Mouse (Mus musculus) liver, embryonic 16.5 days (tissue): ENCODE results near the gene Ccn2. TPM values are rescaled to one million over a fixed set of nuclear protein-coding genes. Genes with fewer than 3 reads are reported as not detected.

Source experiments
- ATAC-seq: fragments of 200-750 bp; cut with Nextera tagmentation; 2 replicates; pipeline ENCODE4 v1.8.0; 2017; ENCODE audit warnings: low read depth, mild to moderate bottlenecking, moderate number of reproducible peaks, moderate library complexity
- H3K27ac ChIP-seq: fragments of 300-500 bp; sonication (generic); 2 replicates; pipeline ENCODE4 v1.5.1; 2014; ENCODE audit warnings: mild to moderate bottlenecking, low read length
- H3K27me3 ChIP-seq: fragments of 300-500 bp; sonication (generic); 2 replicates; pipeline ENCODE4 v1.6.1; 2014; ENCODE audit warnings: low read depth, low read length, mixed read lengths; ENCODE audit not compliant: control insufficient read depth, insufficient read depth
- H3K36me3 ChIP-seq: fragments of 300-500 bp; sonication (generic); 2 replicates; pipeline ENCODE4 v1.6.1; 2014; ENCODE audit warnings: mild to moderate bottlenecking; ENCODE audit not compliant: control insufficient read depth, insufficient read depth
- H3K4me1 ChIP-seq: fragments of 300-500 bp; sonication (generic); 2 replicates; pipeline ENCODE4 v1.6.1; 2014; ENCODE audit warnings: low read depth, low read length, mixed read lengths; ENCODE audit not compliant: control insufficient read depth
- H3K4me2 ChIP-seq: fragments of 300-500 bp; sonication (generic); 2 replicates; pipeline ENCODE4 v1.6.1; 2014; ENCODE audit warnings: low read depth, low read length, mixed read lengths
- H3K4me3 ChIP-seq: fragments of 300-500 bp; sonication (generic); 2 replicates; pipeline ENCODE4 v1.5.1; 2014; ENCODE audit warnings: low read depth, mild to moderate bottlenecking, low read length
- H3K9ac ChIP-seq: fragments of 300-500 bp; sonication (generic); 2 replicates; pipeline ENCODE4 v1.6.1; 2014; ENCODE audit warnings: low read depth, low read length
- H3K9me3 ChIP-seq: fragments of 300-500 bp; sonication (generic); replicated peaks from 2 replicates; pipeline ENCODE4 v1.6.1; 2016; ENCODE audit warnings: low read length; ENCODE audit not compliant: control insufficient read depth
- WGBS: fragments of 180-500 bp; shearing (Covaris S2); extraction: QIAGEN DNeasy Blood & Tissue Kit; methylation state at CpG from one replicate; pipeline ENCODE4 v1.1.7; 2014; ENCODE audit not compliant: insufficient replicate concordance; 5-methylcytosine and 5-hydroxymethylcytosine counted together
- polyA plus RNA-seq: library from polyadenylated mRNA; unstranded; fragments of >200 nt; fragmentation: Nextera tagmentation; extraction: Ambion mirVana; gene quantifications from 2 replicates; pipeline ENCODE4 v1.2.1, GENCODE M21; 2015

Ccn2 gene
- polyA plus RNA-seq, 1 experiment from 2014 or later, result 0.92 TPM

DNA sequence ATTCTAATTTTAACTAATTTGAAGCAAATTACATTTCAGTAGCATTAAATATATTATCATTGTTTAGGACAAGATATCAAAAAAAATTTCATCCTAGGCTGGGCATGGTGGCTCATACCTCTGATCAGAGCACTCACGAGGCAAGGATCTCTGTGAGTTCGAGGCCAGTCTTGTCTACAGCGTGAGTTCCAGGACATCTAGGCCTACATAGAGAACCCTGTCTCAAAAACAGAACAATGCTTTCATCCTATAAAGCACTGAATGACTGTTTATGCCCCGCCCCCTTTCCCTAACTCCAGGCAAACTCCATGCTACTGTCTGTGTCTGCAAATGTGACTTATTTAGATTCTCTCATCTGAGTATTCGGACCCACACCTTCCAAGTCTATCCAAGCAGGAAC is 35.9 kb downstream of the Ccn2 start:
- Histone ChIP-seq H3K27ac (no peak overlapping the region), H3K9ac (no peak overlapping the region), H3K27me3 (no peaks in the 10 kb centered on the region), H3K4me2 (no peak overlapping the region), H3K4me1 (peaks cover 8% of the 10 kb centered on the region), H3K4me3 (no peak overlapping the region), H3K36me3 (no peaks in the 10 kb centered on the region), H3K9me3 (no peaks in the 10 kb centered on the region)
- WGBS, result 72% methylated on average over 5 of the region's 5 CpGs
- no peak for ATAC-seq

GRCm38 (mm10) chr10:24634288-24634687 is 39.0 kb downstream of the Ccn2 start:
- Histone ChIP-seq H3K27me3 (no peaks in the 10 kb centered on the region), H3K4me2 (no peak overlapping the region), H3K9ac (no peak overlapping the region), H3K4me1 (peaks cover 11% of the 10 kb centered on the region), H3K36me3 (no peaks in the 10 kb centered on the region), H3K27ac (peak overlapping the region; percentile 12; the same call in 1 of the 2 replicates), H3K4me3 (no peak overlapping the region), H3K9me3 (no peaks in the 10 kb centered on the region)
- peak; percentile 28 for ATAC-seq
- 56% methylated on average over 9 of the region's 9 CpGs for WGBS

DNA sequence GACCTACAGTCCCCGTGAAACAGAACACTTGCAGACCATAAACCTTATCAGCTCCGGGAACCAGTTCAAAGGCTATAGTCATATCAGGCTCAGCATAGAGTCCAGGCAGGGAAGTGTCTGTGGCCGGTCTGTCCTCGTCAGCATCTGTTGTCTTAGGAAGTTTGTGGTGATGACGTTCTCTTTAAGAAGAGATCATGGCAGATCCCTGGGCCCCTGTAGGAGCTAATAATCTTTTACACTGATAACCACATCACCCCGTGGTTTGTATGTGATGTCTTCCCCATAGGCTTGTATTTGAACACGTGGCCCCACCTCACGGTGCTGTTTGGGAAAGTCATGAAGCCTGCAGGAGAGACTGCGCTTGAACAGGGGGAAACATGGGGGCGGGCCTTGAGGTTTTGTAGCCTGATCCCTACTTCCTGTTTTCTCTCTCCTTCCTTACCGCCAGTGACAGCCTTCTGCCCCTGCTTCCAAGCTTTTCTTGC is 40.1 kb downstream of the Ccn2 start:
- H3K9me3 ChIP-seq, result no peaks in the 10 kb centered on the region
- H3K27me3 ChIP-seq, result no peaks in the 10 kb centered on the region
- no peak overlapping the region for H3K4me3 ChIP-seq
- H3K4me1 ChIP-seq, result peaks cover 11% of the 10 kb centered on the region
- H3K9ac ChIP-seq, result no peak overlapping the region
- no peak overlapping the region; the same call in 1 of the 2 replicates for H3K4me2 ChIP-seq
- ATAC-seq, result peak; percentile 28
- 0 out of 2 replicates have a peak overlapping the region, but pooled peaks have one; percentile 9 for H3K27ac ChIP-seq
- 8% methylated on average over 11 of the region's 11 CpGs for WGBS
- no peaks in the 10 kb centered on the region for H3K36me3 ChIP-seq

DNA sequence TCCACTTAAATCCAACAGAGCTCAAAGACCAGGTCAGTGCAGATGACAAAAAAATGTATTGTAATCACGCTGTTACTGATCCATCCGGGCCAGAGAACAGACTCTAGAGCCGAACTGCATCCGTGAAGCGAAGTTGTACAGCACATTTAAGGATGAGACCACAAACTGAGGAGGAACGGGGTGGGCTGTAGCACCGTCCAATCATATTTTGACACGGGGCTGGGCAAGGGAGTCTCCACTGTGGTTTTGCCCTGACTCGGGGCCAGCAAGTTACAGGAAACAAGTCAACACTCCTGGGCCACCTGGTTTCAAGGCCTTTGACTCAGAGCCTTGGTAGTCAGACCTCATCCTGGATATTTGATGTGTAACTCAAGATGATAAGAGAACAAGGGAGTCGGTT is 40.6 kb downstream of the Ccn2 start:
- 0 out of 2 replicates have a peak overlapping the region, but pooled peaks have one; percentile 9 for H3K27ac ChIP-seq
- no peaks in the 10 kb centered on the region for H3K27me3 ChIP-seq
- ATAC-seq, result no peak
- 28% methylated on average over 10 of the region's 10 CpGs for WGBS
- H3K4me1 ChIP-seq, result peaks cover 11% of the 10 kb centered on the region
- no peak overlapping the region for H3K4me3 ChIP-seq
- H3K4me2 ChIP-seq, result no peak overlapping the region; the same call in 1 of the 2 replicates
- H3K36me3 ChIP-seq, result no peaks in the 10 kb centered on the region
- no peaks in the 10 kb centered on the region for H3K9me3 ChIP-seq
- no peak overlapping the region for H3K9ac ChIP-seq

DNA sequence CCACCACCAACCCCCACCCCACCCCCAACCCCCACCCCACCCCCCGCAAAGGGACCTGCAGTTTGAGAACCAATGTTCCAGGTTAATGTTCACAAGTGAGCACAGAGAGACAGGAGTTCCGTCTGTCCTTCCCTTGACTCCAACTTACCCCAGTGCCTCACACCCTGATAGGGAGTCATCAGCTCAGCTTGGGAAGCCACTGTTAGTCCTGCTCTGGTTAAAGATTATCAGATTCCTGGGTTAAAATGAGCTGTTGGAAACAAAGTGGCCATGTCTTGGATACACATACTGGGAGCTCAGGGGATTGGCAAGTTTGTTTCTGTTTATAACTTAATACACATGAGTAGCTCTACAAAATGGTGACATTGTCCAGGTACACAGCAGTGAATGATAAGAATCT is 41.7 kb downstream of the Ccn2 start:
- Histone ChIP-seq H3K27ac (peak overlapping the region; percentile 61), H3K4me1 (peaks cover 11% of the 10 kb centered on the region), H3K27me3 (no peaks in the 10 kb centered on the region), H3K9ac (no peak overlapping the region), H3K36me3 (no peaks in the 10 kb centered on the region), H3K4me2 (no peak overlapping the region), H3K9me3 (no peaks in the 10 kb centered on the region), H3K4me3 (no peak overlapping the region)
- WGBS, result 58% methylated on average over 2 of the region's 2 CpGs
- ATAC-seq, result peak; percentile 22

DNA sequence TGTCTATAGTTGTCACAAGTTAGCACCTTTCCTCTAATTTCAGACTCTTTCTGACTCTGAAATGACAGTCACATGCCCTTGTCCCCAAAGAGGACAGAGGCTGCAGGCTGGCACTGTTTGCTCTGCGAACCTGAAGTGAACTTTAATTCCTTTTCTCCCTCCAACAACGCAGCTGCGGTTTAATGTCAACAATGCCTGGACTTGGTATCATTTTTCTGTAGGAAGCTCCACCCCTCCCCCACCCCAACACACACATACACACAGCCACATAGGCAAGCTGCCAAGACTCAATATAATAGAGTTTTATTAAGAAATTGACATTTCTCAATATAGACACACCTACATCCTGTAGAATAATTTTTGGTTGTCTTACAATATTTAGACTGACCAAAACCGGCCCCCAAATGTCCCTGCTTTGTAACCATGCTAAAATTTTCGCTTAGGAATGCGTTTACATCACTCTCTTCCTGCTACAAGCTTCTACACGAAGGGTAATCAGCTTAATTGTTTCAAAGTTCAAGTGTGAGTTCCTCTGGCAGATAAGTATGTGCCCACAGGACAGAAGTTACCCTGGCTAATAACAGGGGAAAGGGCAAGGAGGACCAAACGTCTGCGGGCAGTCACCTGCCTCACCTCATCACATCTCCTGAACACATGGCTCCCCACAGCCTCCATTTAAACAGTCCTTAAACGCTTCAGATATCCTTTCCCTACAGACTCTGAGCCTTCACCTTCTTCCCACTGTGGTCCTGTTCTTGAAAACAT is 43.2 kb downstream of the Ccn2 start:
- Histone ChIP-seq H3K27me3 (no peaks in the 10 kb centered on the region), H3K4me2 (no peak overlapping the region), H3K4me1 (peaks cover 11% of the 10 kb centered on the region), H3K9ac (no peak overlapping the region), H3K27ac (peak overlapping the region; percentile 57), H3K9me3 (no peaks in the 10 kb centered on the region), H3K36me3 (no peaks in the 10 kb centered on the region), H3K4me3 (no peak overlapping the region)
- ATAC-seq, result peak; percentile 45
- WGBS, result 42% methylated on average over 10 of the region's 10 CpGs

GRCm38 (mm10) chr10:24639596-24639995 is 44.4 kb downstream of the Ccn2 start:
- Histone ChIP-seq H3K4me1 (peaks cover 11% of the 10 kb centered on the region), H3K4me2 (no peak overlapping the region), H3K36me3 (no peaks in the 10 kb centered on the region), H3K9ac (no peak overlapping the region), H3K27me3 (no peaks in the 10 kb centered on the region), H3K27ac (no peak overlapping the region), H3K9me3 (no peaks in the 10 kb centered on the region), H3K4me3 (no peak overlapping the region)
- WGBS, result 56% methylated on average over 7 of the region's 7 CpGs
- no peak for ATAC-seq

GRCm38 (mm10) chr10:24640186-24640875 is 45.1 kb downstream of the Ccn2 start:
- Histone ChIP-seq H3K9ac (no peak overlapping the region), H3K4me1 (peaks cover 9% of the 10 kb centered on the region), H3K27ac (no peak overlapping the region), H3K27me3 (no peaks in the 10 kb centered on the region), H3K9me3 (no peaks in the 10 kb centered on the region), H3K4me3 (no peak overlapping the region), H3K36me3 (no peaks in the 10 kb centered on the region), H3K4me2 (no peak overlapping the region)
- 47% methylated on average over 6 of the region's 6 CpGs for WGBS
- no peak for ATAC-seq
